Mouse (Mus musculus) midbrain, postnatal 0 days (tissue): ENCODE results near the gene Slc1a5. TPM values are rescaled to one million over a fixed set of nuclear protein-coding genes. Genes with fewer than 3 reads are reported as not detected.

ENCODE experiments used
- ATAC-seq: fragments of 200-750 bp; cut with Nextera tagmentation; 2 replicates; pipeline ENCODE4 v1.8.0; 2017; ENCODE audit warnings: moderate number of reproducible peaks, mild to moderate bottlenecking, moderate TSS enrichment, moderate library complexity; ENCODE audit not compliant: low FRiP score
- DNase-seq: peaks from one replicate; pipeline ENCODE4 v3.0.0-alpha.2; 2015; ENCODE audit warnings: low spot score
- H3K27ac ChIP-seq: fragments of 300-500 bp; sonication (generic); 2 replicates; pipeline ENCODE4 v1.5.1; 2014; ENCODE audit warnings: low read depth, mild to moderate bottlenecking, low read length, mixed read lengths
- H3K27me3 ChIP-seq: fragments of 300-500 bp; sonication (generic); 2 replicates; pipeline ENCODE4 v1.6.1; 2014; ENCODE audit warnings: low read length, control low read depth, mixed read lengths; ENCODE audit not compliant: insufficient read depth
- H3K36me3 ChIP-seq: fragments of 300-500 bp; sonication (generic); 2 replicates; pipeline ENCODE4 v1.6.1; 2014; ENCODE audit warnings: low read length, control low read depth, mixed read lengths; ENCODE audit not compliant: insufficient read depth
- H3K4me1 ChIP-seq: fragments of 300-500 bp; sonication (generic); 2 replicates; pipeline ENCODE4 v1.6.1; 2014; ENCODE audit warnings: mild to moderate bottlenecking, control low read depth, antibody characterized with exemption, low read length, mixed read lengths; ENCODE audit not compliant: insufficient read depth
- H3K4me2 ChIP-seq: fragments of 300-500 bp; sonication (generic); 2 replicates; pipeline ENCODE4 v1.6.1; 2014; ENCODE audit warnings: low read depth, mild to moderate bottlenecking, low read length, mixed read lengths; ENCODE audit not compliant: poor library complexity, severe bottlenecking
- H3K4me3 ChIP-seq: fragments of 300-500 bp; sonication (generic); 2 replicates; pipeline ENCODE4 v1.5.1; 2014; ENCODE audit warnings: low read depth, mild to moderate bottlenecking, low read length, moderate library complexity
- H3K9ac ChIP-seq: fragments of 300-500 bp; sonication (generic); replicated peaks from 2 replicates; pipeline ENCODE4 v1.6.1; 2014; ENCODE audit warnings: mild to moderate bottlenecking, low read length, moderate library complexity, mixed read lengths; ENCODE audit not compliant: poor library complexity, severe bottlenecking
- H3K9me3 ChIP-seq: fragments of 300-500 bp; sonication (generic); 2 replicates; pipeline ENCODE4 v1.6.1; 2016; ENCODE audit warnings: low read length, control low read depth
- CTCF ChIP-seq: IDR thresholded peaks from 2 replicates; pipeline ENCODE4 v1.5.1; 2016; ENCODE audit warnings: antibody characterized with exemption, mild to moderate bottlenecking
- WGBS: fragments of 180-500 bp; shearing (Covaris S2); extraction: QIAGEN DNeasy Blood & Tissue Kit; methylation state at CpG from one replicate; pipeline ENCODE4 v1.1.7; 2014; 5-methylcytosine and 5-hydroxymethylcytosine counted together
- polyA plus RNA-seq: library from polyadenylated mRNA; unstranded; fragments of >200 nt; fragmentation: Nextera tagmentation; extraction: Ambion mirVana; gene quantifications from 2 replicates; pipeline ENCODE4 v1.2.1, GENCODE M21; 2015
- total RNA-seq: library from RNA; depleted of rRNA; stranded (reverse); fragments of >200 nt; gene quantifications from 2 replicates; pipeline ENCODE4 v1.2.3, GENCODE M21; 2014

Gene Slc1a5
- total and polyA plus RNA-seq, 2 experiments from 2014 or later = 9.2 to 15.2 TPM

GRCm38 (mm10) chr7:16812505-16812904, 31.4 kb downstream of the Slc1a5 start:
- no peaks in the 10 kb centered on the region for H3K27me3 ChIP-seq
- ATAC-seq (no peak), DNase-seq (no peak)
- peaks cover 20% of the 10 kb centered on the region; the same call in 1 of the 2 replicates for H3K4me1 ChIP-seq
- peak; percentile 69 for TF ChIP-seq CTCF
- 70% methylated on average over 2 of the region's 2 CpGs for WGBS
- H3K4me3 ChIP-seq = no peak overlapping the region
- H3K27ac ChIP-seq = peak overlapping the region; percentile 94
- peaks cover 4% of the 10 kb centered on the region; the same call in 1 of the 2 replicates for H3K36me3 ChIP-seq
- no peaks in the 10 kb centered on the region for H3K9me3 ChIP-seq
- no peak overlapping the region for H3K9ac ChIP-seq
- H3K4me2 ChIP-seq = peak overlapping the region; percentile 74

DNA sequence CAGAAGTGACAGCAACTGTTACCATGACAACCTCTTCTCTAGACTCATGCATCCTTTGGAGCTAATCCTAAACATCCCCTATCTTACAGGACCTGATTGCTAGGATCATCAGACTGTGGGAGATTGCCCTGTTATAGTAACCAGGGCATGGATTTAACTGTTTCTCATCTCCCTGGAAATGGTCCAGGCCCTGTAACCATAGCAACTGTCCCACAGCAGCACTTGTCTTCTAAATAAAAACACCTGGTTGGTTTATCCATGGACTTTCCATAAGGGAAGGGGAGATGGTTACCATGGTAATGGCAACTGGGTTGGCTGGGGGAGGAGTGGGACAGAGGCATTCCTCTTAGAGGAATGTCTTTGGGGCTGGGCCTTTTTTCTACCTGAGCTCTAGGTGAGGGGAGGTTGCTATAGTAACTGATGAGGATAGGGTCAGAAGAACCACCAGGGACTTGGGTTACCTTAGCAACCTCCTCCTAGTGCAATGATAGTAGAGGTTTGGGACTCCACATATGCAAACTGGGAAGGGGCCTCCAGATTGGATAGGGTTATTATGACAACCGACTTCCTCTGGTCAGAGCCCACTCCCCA, 34.3 kb downstream of the Slc1a5 start, which contains the start of gene Strn4:
TSS of gene Strn4 (plus strand) at position 539 of the 591 bp plus-strand sequence.
- Histone ChIP-seq H3K4me1 (peaks cover 44% of the 10 kb centered on the region), H3K36me3 (no peaks in the 10 kb centered on the region), H3K4me3 (peak within 1 kb of the TSS; percentile 69), H3K4me2 (peak within 1 kb of the TSS; percentile 94), H3K27me3 (no peaks in the 10 kb centered on the region), H3K27ac (peak within 1 kb of the TSS; percentile 94), H3K9ac (peak within 1 kb of the TSS; percentile 75), H3K9me3 (no peaks in the 10 kb centered on the region)
- ATAC-seq = peak; percentile 81
- peak; percentile 93 for DNase-seq
- WGBS = 0% methylated on average over 1 of the region's 1 CpGs
- TF ChIP-seq CTCF = no peak

GRCm38 (mm10) chr7:16816078-16816474, 34.9 kb downstream of the Slc1a5 start:
- ATAC-seq (peak; percentile 79), DNase-seq (peak; percentile 93)
- no peak for TF ChIP-seq CTCF
- Histone ChIP-seq H3K9me3 (no peaks in the 10 kb centered on the region), H3K27ac (peak overlapping the region; percentile 94), H3K4me1 (peaks cover 46% of the 10 kb centered on the region), H3K36me3 (no peaks in the 10 kb centered on the region), H3K4me2 (peak overlapping the region; percentile 94), H3K27me3 (no peaks in the 10 kb centered on the region), H3K4me3 (peak overlapping the region; percentile 69), H3K9ac (peak overlapping the region; percentile 75)
- WGBS = 3% methylated on average over 29 of the region's 55 CpGs

DNA sequence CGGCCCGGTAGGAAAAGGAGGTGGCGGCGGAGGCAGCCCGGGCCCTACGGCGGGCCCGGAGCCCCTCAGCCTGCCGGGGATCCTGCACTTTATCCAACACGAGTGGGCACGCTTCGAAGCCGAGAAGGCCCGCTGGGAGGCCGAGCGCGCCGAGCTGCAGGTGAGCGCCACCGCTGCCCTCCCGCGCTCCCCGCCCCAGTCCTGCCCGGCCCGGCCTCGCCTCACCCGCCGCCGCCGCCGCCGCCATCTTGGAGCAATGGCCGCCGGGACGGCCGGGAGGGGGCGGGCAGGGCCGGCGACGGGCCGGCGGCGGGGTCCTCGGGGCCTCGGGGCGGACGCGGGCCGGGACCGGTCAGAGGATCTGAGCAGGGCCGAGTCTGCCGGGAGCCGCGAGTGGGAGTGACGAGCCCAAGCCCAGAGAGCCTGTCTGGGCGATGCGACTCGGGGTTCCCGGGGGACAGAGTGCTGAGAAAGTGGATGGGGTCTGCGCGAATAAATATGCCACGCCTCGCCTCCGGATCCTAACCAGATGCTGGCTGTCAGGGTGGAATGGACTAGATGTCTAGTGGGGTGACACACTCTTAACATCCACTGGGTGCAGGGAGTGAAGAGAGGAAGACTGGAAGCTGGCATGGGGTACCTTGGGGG, 35.5 kb downstream of the Slc1a5 start, which contains the start of gene Fkrp:
TSS of gene Fkrp (minus strand) at position 258 of the 648 bp plus-strand sequence.
- Histone ChIP-seq H3K4me3 (peak within 1 kb of the TSS; percentile 69), H3K4me1 (peaks cover 46% of the 10 kb centered on the region), H3K9ac (peak within 1 kb of the TSS; percentile 75), H3K27me3 (no peaks in the 10 kb centered on the region), H3K4me2 (peak within 1 kb of the TSS; percentile 94), H3K27ac (peak within 1 kb of the TSS; percentile 94), H3K9me3 (no peaks in the 10 kb centered on the region), H3K36me3 (no peaks in the 10 kb centered on the region)
- WGBS = 1% methylated on average over 33 of the region's 64 CpGs
- no peak for TF ChIP-seq CTCF
- peak; percentile 36 for ATAC-seq
- DNase-seq = peak; percentile 56

DNA sequence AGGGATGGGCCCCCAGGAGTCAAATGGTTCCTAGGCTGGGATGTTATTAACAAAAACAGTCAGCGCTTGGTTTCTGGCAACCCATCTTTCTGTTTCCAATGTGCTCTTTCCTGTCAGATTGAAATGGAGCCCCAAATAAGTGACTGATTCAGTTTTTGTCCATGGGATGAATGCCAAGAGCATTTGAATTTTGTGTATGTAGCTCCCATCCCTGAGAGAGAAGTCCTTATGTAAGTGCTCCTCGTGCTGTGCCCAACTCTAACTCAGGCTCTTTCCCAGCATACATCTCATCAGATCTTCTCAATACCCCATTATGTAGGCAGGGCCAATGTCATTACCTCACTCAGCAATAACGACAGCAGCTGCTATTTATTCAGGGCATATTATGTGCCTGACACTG, 36.6 kb downstream of the Slc1a5 start:
- H3K4me2 ChIP-seq = peak overlapping the region; percentile 94
- TF ChIP-seq CTCF = no peak
- peak overlapping the region; percentile 94 for H3K27ac ChIP-seq
- H3K9ac ChIP-seq = peak overlapping the region; percentile 75
- H3K4me1 ChIP-seq = peaks cover 38% of the 10 kb centered on the region
- peak; percentile 10 for DNase-seq
- 35% methylated on average over 3 of the region's 3 CpGs for WGBS
- ATAC-seq = no peak
- peak overlapping the region; percentile 69 for H3K4me3 ChIP-seq
- no peaks in the 10 kb centered on the region for H3K27me3 ChIP-seq
- no peaks in the 10 kb centered on the region for H3K36me3 ChIP-seq
- H3K9me3 ChIP-seq = no peaks in the 10 kb centered on the region

DNA sequence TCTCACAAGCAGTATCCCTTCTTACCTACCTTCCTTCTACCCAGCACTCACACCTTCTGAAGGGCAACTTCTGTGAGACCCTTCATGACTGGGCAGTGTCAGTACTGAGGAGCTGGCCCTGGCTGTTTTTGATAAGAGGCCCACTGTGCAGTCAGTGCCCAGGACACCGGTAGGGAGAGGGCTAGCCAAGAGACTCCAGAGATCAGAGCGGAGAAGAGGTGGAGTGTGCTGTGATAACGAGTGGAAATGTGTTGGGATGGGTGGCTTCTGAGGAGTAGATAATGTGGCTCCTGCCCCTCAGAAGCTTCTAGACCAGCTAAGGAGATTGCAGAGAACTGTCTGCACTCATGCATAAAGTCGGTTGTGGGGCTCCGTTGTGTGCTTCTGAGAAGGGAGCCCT, 38.7 kb downstream of the Slc1a5 start:
- DNase-seq (no peak), ATAC-seq (no peak)
- H3K4me1 ChIP-seq = peaks cover 27% of the 10 kb centered on the region
- peaks cover 14% of the 10 kb centered on the region for H3K36me3 ChIP-seq
- H3K4me3 ChIP-seq = no peak overlapping the region
- H3K9me3 ChIP-seq = no peaks in the 10 kb centered on the region
- no peaks in the 10 kb centered on the region for H3K27me3 ChIP-seq
- peak overlapping the region; percentile 94; the same call in 1 of the 2 replicates for H3K4me2 ChIP-seq
- WGBS = 74% methylated on average over 5 of the region's 5 CpGs
- no peak for TF ChIP-seq CTCF
- H3K27ac ChIP-seq = no peak overlapping the region
- no peak overlapping the region; the same call in 1 of the 2 replicates for H3K9ac ChIP-seq
